Mouse (Mus musculus) testis, adult 2 months (tissue): ENCODE data around the gene Rpain.

Experiments
- CTCF ChIP-seq: fragments of 200-500 bp; IDR thresholded peaks from 2 replicates; pipeline ENCODE4 v1.5.1; 2012; ENCODE audit warnings: low read depth, mild to moderate bottlenecking, inconsistent platforms, low read length, moderate library complexity; ENCODE audit not compliant: control insufficient read depth, insufficient read depth, insufficient replicate concordance
- POLR2A ChIP-seq: fragments of 200-500 bp; IDR thresholded peaks from 2 replicates; pipeline ENCODE4 v1.6.1; 2012; ENCODE audit warnings: low read depth, mild to moderate bottlenecking, inconsistent platforms, low read length, moderate library complexity; ENCODE audit not compliant: control insufficient read depth

DNA sequence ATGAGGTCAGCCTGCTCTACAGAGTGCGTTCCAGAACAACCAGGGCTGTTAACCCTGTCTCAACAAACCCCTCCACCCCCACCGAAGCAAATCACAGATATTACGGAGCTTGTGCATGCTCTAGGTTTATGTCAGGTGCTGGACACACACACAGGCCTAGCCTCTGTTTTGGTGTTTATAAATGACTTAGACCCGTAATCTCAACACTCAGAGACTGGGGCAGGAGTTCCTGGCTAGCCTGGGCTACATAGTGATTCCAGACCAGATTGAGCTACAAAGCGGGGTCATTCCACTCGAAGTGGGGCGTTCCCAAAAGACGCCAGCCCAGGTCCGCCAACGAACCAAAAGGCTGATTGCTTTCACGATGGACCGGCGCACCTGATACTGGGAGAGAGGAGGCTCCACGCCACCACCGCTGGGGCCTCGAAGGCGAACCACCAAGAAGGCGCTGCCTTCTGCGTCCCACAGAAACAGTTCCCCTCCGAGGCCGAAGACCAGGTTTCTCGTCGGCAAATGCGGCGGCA, 680 bp upstream of the Rpain start:
- TF ChIP-seq CTCF: 0 out of 2 replicates have a peak, but pooled peaks have one; percentile 1
- no peak for TF ChIP-seq POLR2A
